Mouse (Mus musculus) heart, embryonic 13.5 days (tissue): ENCODE data around the gene Fgf14. TPM values are rescaled to one million over a fixed set of nuclear protein-coding genes. Genes with fewer than 3 reads are reported as not detected.

Experiments used
- ATAC-seq: fragments of 200-750 bp; cut with Nextera tagmentation; 2 replicates; pipeline ENCODE4 v1.8.0; 2017; ENCODE audit warnings: moderate TSS enrichment; ENCODE audit not compliant: insufficient number of reproducible peaks, low FRiP score, low TSS enrichment; ENCODE audit errors: extremely low read depth
- H3K27ac ChIP-seq: fragments of 300-500 bp; sonication (generic); replicated peaks from 2 replicates; pipeline ENCODE4 v1.5.1; 2015; ENCODE audit warnings: moderate library complexity, mild to moderate bottlenecking, inconsistent platforms
- H3K27me3 ChIP-seq: fragments of 300-500 bp; sonication (generic); replicated peaks from 2 replicates; pipeline ENCODE4 v1.6.1; 2015; ENCODE audit warnings: mild to moderate bottlenecking, inconsistent platforms
- H3K36me3 ChIP-seq: fragments of 300-500 bp; sonication (generic); 2 replicates; pipeline ENCODE4 v1.6.1; 2015; ENCODE audit warnings: mild to moderate bottlenecking, inconsistent platforms
- H3K4me1 ChIP-seq: fragments of 300-500 bp; sonication (generic); 2 replicates; pipeline ENCODE4 v1.6.1; 2015; ENCODE audit warnings: inconsistent platforms
- H3K4me2 ChIP-seq: fragments of 300-500 bp; sonication (generic); 2 replicates; pipeline ENCODE4 v1.6.1; 2015; ENCODE audit warnings: inconsistent platforms, mild to moderate bottlenecking, moderate library complexity
- H3K4me3 ChIP-seq: fragments of 300-500 bp; sonication (generic); 2 replicates; pipeline ENCODE4 v1.5.1; 2015; ENCODE audit warnings: moderate library complexity, mild to moderate bottlenecking, inconsistent platforms
- H3K9ac ChIP-seq: fragments of 300-500 bp; sonication (generic); 2 replicates; pipeline ENCODE4 v1.6.1; 2015; ENCODE audit warnings: inconsistent platforms, mild to moderate bottlenecking, moderate library complexity
- H3K9me3 ChIP-seq: fragments of 300-500 bp; sonication (generic); 2 replicates; pipeline ENCODE4 v1.6.1; 2016; ENCODE audit warnings: inconsistent platforms
- WGBS: fragments of 180-500 bp; shearing (Covaris S2); methylation state at CpG from one replicate; pipeline ENCODE4 v1.1.7; 2015; ENCODE audit warnings: mixed read lengths; 5-methylcytosine and 5-hydroxymethylcytosine counted together
- polyA plus RNA-seq: library from polyadenylated mRNA; unstranded; fragments of >200 nt; fragmentation: Nextera tagmentation; extraction: Ambion mirVana; gene quantifications from 2 replicates; pipeline ENCODE4 v1.2.1, GENCODE M21; 2015

Gene Fgf14
- polyA plus RNA-seq, 1 experiment from 2014 or later = 1.6 TPM

- Histone ChIP-seq H3K4me2 (peak overlapping the region; percentile 64), H3K4me3 (peak overlapping the region; percentile 44), H3K9ac (no peak overlapping the region), H3K36me3 (no peaks in the 10 kb centered on the region), H3K9me3 (no peaks in the 10 kb centered on the region), H3K4me1 (peaks cover 11% of the 10 kb centered on the region; the same call in 1 of the 2 replicates), H3K27me3 (peaks cover 39% of the 10 kb centered on the region), H3K27ac (no peak overlapping the region)
- ATAC-seq = no peak
- WGBS = 2% methylated on average over 42 of the region's 42 CpGs
These were observed 484.8 kb downstream of the Fgf14 start for GRCm38 (mm10) chr14:124191913-124192814.

GRCm38 (mm10) chr14:124180265-124180664 lies 496.7 kb downstream of the Fgf14 start:
- WGBS = 50% methylated on average over 1 of the region's 1 CpGs
- no peaks in the 10 kb centered on the region for H3K4me1 ChIP-seq
- no peaks in the 10 kb centered on the region for H3K9me3 ChIP-seq
- H3K27me3 ChIP-seq = no peaks in the 10 kb centered on the region
- no peak overlapping the region for H3K4me2 ChIP-seq
- H3K9ac ChIP-seq = no peak overlapping the region
- H3K4me3 ChIP-seq = no peak overlapping the region
- H3K27ac ChIP-seq = no peak overlapping the region
- no peaks in the 10 kb centered on the region for H3K36me3 ChIP-seq
- ATAC-seq = no peak

GRCm38 (mm10) chr14:124174111-124174510 lies 502.8 kb downstream of the Fgf14 start:
- WGBS = 66% methylated on average over 1 of the region's 1 CpGs
- Histone ChIP-seq H3K4me3 (no peak overlapping the region), H3K4me1 (no peaks in the 10 kb centered on the region), H3K27ac (no peak overlapping the region), H3K4me2 (no peak overlapping the region), H3K36me3 (no peaks in the 10 kb centered on the region), H3K27me3 (no peaks in the 10 kb centered on the region), H3K9me3 (no peaks in the 10 kb centered on the region), H3K9ac (no peak overlapping the region)
- no peak for ATAC-seq

- Histone ChIP-seq H3K4me3 (no peak overlapping the region), H3K9me3 (no peaks in the 10 kb centered on the region), H3K4me1 (no peaks in the 10 kb centered on the region), H3K36me3 (no peaks in the 10 kb centered on the region), H3K4me2 (no peak overlapping the region), H3K27me3 (no peaks in the 10 kb centered on the region), H3K9ac (no peak overlapping the region), H3K27ac (no peak overlapping the region)
- WGBS = 75% methylated on average over 1 of the region's 1 CpGs
- no peak for ATAC-seq
These were observed 513.2 kb downstream of the Fgf14 start for GRCm38 (mm10) chr14:124163618-124164185.

GRCm38 (mm10) chr14:124147378-124147777 lies 529.5 kb downstream of the Fgf14 start:
- no peak overlapping the region for H3K9ac ChIP-seq
- H3K27me3 ChIP-seq = no peaks in the 10 kb centered on the region
- no peak overlapping the region for H3K4me3 ChIP-seq
- H3K9me3 ChIP-seq = no peaks in the 10 kb centered on the region
- no peak for ATAC-seq
- no peak overlapping the region for H3K27ac ChIP-seq
- no peak overlapping the region for H3K4me2 ChIP-seq
- no peaks in the 10 kb centered on the region for H3K36me3 ChIP-seq
- H3K4me1 ChIP-seq = no peaks in the 10 kb centered on the region

GRCm38 (mm10) chr14:124107205-124107873 lies 569.6 kb downstream of the Fgf14 start:
- H3K9me3 ChIP-seq = no peaks in the 10 kb centered on the region
- H3K36me3 ChIP-seq = no peaks in the 10 kb centered on the region
- H3K27me3 ChIP-seq = no peaks in the 10 kb centered on the region
- H3K4me2 ChIP-seq = no peak overlapping the region
- no peak overlapping the region for H3K9ac ChIP-seq
- H3K27ac ChIP-seq = no peak overlapping the region
- ATAC-seq = no peak
- no peaks in the 10 kb centered on the region for H3K4me1 ChIP-seq
- no peak overlapping the region for H3K4me3 ChIP-seq
- WGBS = 64% methylated on average over 1 of the region's 1 CpGs

GRCm38 (mm10) chr14:124083126-124083525 lies 593.8 kb downstream of the Fgf14 start:
- no peaks in the 10 kb centered on the region for H3K9me3 ChIP-seq
- H3K4me2 ChIP-seq = no peak overlapping the region
- H3K27me3 ChIP-seq = no peaks in the 10 kb centered on the region
- ATAC-seq = no peak
- H3K4me3 ChIP-seq = no peak overlapping the region
- H3K4me1 ChIP-seq = no peaks in the 10 kb centered on the region
- no peak overlapping the region for H3K9ac ChIP-seq
- H3K27ac ChIP-seq = no peak overlapping the region
- H3K36me3 ChIP-seq = no peaks in the 10 kb centered on the region

GRCm38 (mm10) chr14:124044016-124044415 lies 632.9 kb downstream of the Fgf14 start:
- H3K36me3 ChIP-seq = no peaks in the 10 kb centered on the region
- WGBS = 41% methylated on average over 1 of the region's 1 CpGs
- H3K27me3 ChIP-seq = no peaks in the 10 kb centered on the region
- ATAC-seq = no peak
- H3K27ac ChIP-seq = no peak overlapping the region
- no peak overlapping the region for H3K9ac ChIP-seq
- no peak overlapping the region for H3K4me3 ChIP-seq
- no peaks in the 10 kb centered on the region for H3K4me1 ChIP-seq
- no peak overlapping the region for H3K4me2 ChIP-seq
- H3K9me3 ChIP-seq = no peaks in the 10 kb centered on the region

GRCm38 (mm10) chr14:124040651-124041050 lies 636.3 kb downstream of the Fgf14 start:
- H3K27me3 ChIP-seq = no peaks in the 10 kb centered on the region
- no peak overlapping the region for H3K9ac ChIP-seq
- no peaks in the 10 kb centered on the region for H3K4me1 ChIP-seq
- ATAC-seq = no peak
- H3K4me3 ChIP-seq = no peak overlapping the region
- no peak overlapping the region for H3K27ac ChIP-seq
- no peaks in the 10 kb centered on the region for H3K9me3 ChIP-seq
- no peak overlapping the region for H3K4me2 ChIP-seq
- no peaks in the 10 kb centered on the region for H3K36me3 ChIP-seq
- whole genome bisulfite sequencing = 35% methylated on average over 1 of the region's 1 CpGs

GRCm38 (mm10) chr14:124037434-124037833 lies 639.5 kb downstream of the Fgf14 start:
- Histone ChIP-seq H3K36me3 (no peaks in the 10 kb centered on the region), H3K4me3 (no peak overlapping the region), H3K27ac (no peak overlapping the region), H3K9ac (no peak overlapping the region), H3K4me2 (no peak overlapping the region), H3K4me1 (no peaks in the 10 kb centered on the region), H3K9me3 (no peaks in the 10 kb centered on the region), H3K27me3 (no peaks in the 10 kb centered on the region)
- 69% methylated on average over 4 of the region's 4 CpGs for WGBS
- no peak for ATAC-seq

GRCm38 (mm10) chr14:124036575-124037205 lies 640.2 kb downstream of the Fgf14 start:
- no peak overlapping the region for H3K4me3 ChIP-seq
- no peak overlapping the region for H3K4me2 ChIP-seq
- H3K9me3 ChIP-seq = no peaks in the 10 kb centered on the region
- WGBS = 71% methylated on average over 1 of the region's 1 CpGs
- H3K9ac ChIP-seq = no peak overlapping the region
- H3K27ac ChIP-seq = no peak overlapping the region
- no peaks in the 10 kb centered on the region for H3K36me3 ChIP-seq
- H3K27me3 ChIP-seq = no peaks in the 10 kb centered on the region
- no peak for ATAC-seq
- no peaks in the 10 kb centered on the region for H3K4me1 ChIP-seq
